ENCODE assay signal across 8 mouse cellular contexts in the genomic region with DNA sequence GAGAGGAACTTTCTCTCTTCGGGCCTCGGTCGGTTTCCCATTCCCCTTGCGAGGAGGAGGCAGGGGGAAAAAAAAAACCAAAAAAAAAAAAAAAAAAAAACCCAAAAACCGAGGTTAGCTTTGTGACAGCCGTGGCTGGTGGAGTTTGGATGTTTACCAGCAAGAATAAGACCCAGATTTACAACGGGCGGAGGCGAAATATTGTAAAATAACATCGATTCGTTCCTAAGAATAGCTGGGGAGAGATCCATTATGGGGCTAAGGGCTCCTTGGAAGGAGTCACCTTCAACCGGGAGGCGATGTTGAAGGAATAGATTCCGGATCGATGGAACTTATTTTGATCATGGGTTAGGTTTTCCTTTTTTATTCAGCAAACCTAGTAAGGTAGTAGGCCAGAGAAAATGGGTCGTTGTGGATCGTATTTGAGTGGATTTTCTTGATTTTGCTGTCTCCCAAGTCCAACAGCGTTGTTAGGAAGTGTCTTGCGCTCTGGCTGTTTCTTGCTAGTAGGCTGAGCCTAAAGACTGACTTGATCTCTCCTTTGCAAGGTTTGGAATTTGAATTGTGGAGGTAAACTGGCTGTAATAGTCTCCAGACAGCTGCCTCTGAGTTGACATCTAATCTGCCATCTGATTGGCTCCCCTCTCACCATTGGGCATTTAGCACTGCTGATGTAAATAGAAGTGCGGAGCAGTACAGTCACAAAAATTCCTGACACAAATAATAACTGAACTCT. TPM values are rescaled to one million over a fixed set of nuclear protein-coding genes. Genes with fewer than 3 reads are reported as not detected.
DNase-seq lines count a peak whose midpoint lies in the region; ATAC-seq and TF ChIP-seq lines count a peak whose summit lies in the region.

No protein-coding gene starts in this region.

- peak overlapping the region; percentile 66 for H3K4me2 ChIP-seq in hindbrain, embryonic 12.5 days (replicated peaks)

- peaks cover 39% of the 10 kb centered on the region for H3K79me2 ChIP-seq in liver, adult 2 months (ENCODE audit: control insufficient read depth, insufficient read depth, low read length)

- no peaks in the 10 kb centered on the region for H3K36me3 ChIP-seq in ES-E14 (ENCODE audit: control insufficient read depth, insufficient read depth, low read length, poor library complexity, severe bottlenecking)
- no peaks in the 10 kb centered on the region for H3K36me3 ChIP-seq in embryonic facial prominence, embryonic 10.5 days (replicated peaks)
- H3K36me3 ChIP-seq in hindbrain, embryonic 12.5 days: no peaks in the 10 kb centered on the region
- no peaks in the 10 kb centered on the region for H3K36me3 ChIP-seq in liver, adult 2 months (ENCODE audit: control insufficient read depth, insufficient read depth, low read length)

- whole genome bisulfite sequencing in embryonic facial prominence, embryonic 10.5 days: under 1% methylated on average over 20 of the region's 20 CpGs
- WGBS in hindbrain, embryonic 12.5 days: under 1% methylated on average over 20 of the region's 20 CpGs
- under 1% methylated on average over 20 of the region's 20 CpGs for WGBS in liver, adult 2 months

- ATAC-seq in hindbrain, embryonic 12.5 days (ENCODE audit: low FRiP score): no peak

- no peak for TF ChIP-seq CTCF in liver, adult 2 months (IDR thresholded peaks at IDR 0.05; ENCODE audit: low read depth, low read length)

- H3K9ac ChIP-seq in ES-E14 (ENCODE audit: insufficient read depth, low read depth, low read length, poor library complexity, severe bottlenecking): peak overlapping the region; percentile 90
- H3K9ac ChIP-seq in hindbrain, embryonic 12.5 days: peak overlapping the region; percentile 100
- peak overlapping the region; percentile 100 for H3K9ac ChIP-seq in liver, adult 2 months (ENCODE audit: low read depth, low read length)

- no peaks in the 10 kb centered on the region for H3K27me3 ChIP-seq in embryonic facial prominence, embryonic 10.5 days (replicated peaks; ENCODE audit: low read depth, poor library complexity, severe bottlenecking)
- H3K27me3 ChIP-seq in hindbrain, embryonic 12.5 days: no peaks in the 10 kb centered on the region
- no peaks in the 10 kb centered on the region for H3K27me3 ChIP-seq in liver, adult 2 months (ENCODE audit: control insufficient read depth, insufficient read depth, low read length)

- DNase-seq in heart, adult 8-10 months (ENCODE audit: low spot score): peak; percentile 49
- DNase-seq in heart, postnatal 4 days: no peak
- DNase-seq in ES-E14 (ENCODE audit: low read depth, low spot score): no peak
- DNase-seq in embryonic facial prominence, embryonic 10.5 days (ENCODE audit: low spot score): peak; percentile 55
- peak; percentile 84 for DNase-seq in liver, adult 2 months (ENCODE audit: extremely low read depth, low read depth, low spot score)
- peak; percentile 24 to 29 for DNase-seq in natural killer cell, adult 2 months (ENCODE audit: low spot score in 2 of 2)
- no peak for DNase-seq in urinary bladder, postnatal 14 days (ENCODE audit: low spot score)

- peaks cover 4 to 7% of the 10 kb centered on the region in 2 experiments; a peak in 2 of 4 replicates for H3K4me1 ChIP-seq in ES-E14 (ENCODE audit: control insufficient read depth in 2 of 2, insufficient read depth in 2 of 2, low read length in 2 of 2, poor library complexity in 1 of 2)
- H3K4me1 ChIP-seq in embryonic facial prominence, embryonic 10.5 days: peaks cover 55% of the 10 kb centered on the region
- H3K4me1 ChIP-seq in hindbrain, embryonic 12.5 days: peaks cover 37% of the 10 kb centered on the region
- peaks cover 21% of the 10 kb centered on the region for H3K4me1 ChIP-seq in liver, adult 2 months (ENCODE audit: control insufficient read depth, insufficient read depth, low read length)

- H3K4me3 ChIP-seq in ES-E14 (ENCODE audit: insufficient read depth in 1 of 2, low read depth in 1 of 2, low read length in 2 of 2, poor library complexity in 1 of 2, severe bottlenecking in 1 of 2): peak overlapping the region; percentile 84 to 86
- H3K4me3 ChIP-seq in embryonic facial prominence, embryonic 10.5 days: peak overlapping the region; percentile 97
- H3K4me3 ChIP-seq in hindbrain, embryonic 12.5 days: peak overlapping the region; percentile 100
- peak overlapping the region; percentile 100 for H3K4me3 ChIP-seq in liver, adult 2 months (ENCODE audit: insufficient read depth, low read depth, low read length)

- no peaks in the 10 kb centered on the region for H3K9me3 ChIP-seq in ES-E14 (ENCODE audit: control insufficient read depth, insufficient read depth, low read depth, low read length)
- no peaks in the 10 kb centered on the region for H3K9me3 ChIP-seq in embryonic facial prominence, embryonic 10.5 days
- no peaks in the 10 kb centered on the region for H3K9me3 ChIP-seq in hindbrain, embryonic 12.5 days (replicated peaks)

- no peak overlapping the region for H3K27ac ChIP-seq in ES-E14 (ENCODE audit: insufficient read depth, low read depth, low read length, poor library complexity, severe bottlenecking)
- H3K27ac ChIP-seq in embryonic facial prominence, embryonic 10.5 days (replicated peaks): peak overlapping the region; percentile 100
- peak overlapping the region; percentile 100 for H3K27ac ChIP-seq in hindbrain, embryonic 12.5 days
- H3K27ac ChIP-seq in liver, adult 2 months (replicated peaks; ENCODE audit: insufficient read depth, low read depth, low read length): peak overlapping the region; percentile 99

- in situ Hi-C loops in ES-E14 (cut with MboI; ENCODE audit: low sequenced_read_pairs in 2 of 2, unreplicated experiment in 2 of 2): no loop called here

- TF ChIP-seq POLR2A in liver, adult 2 months (IDR thresholded peaks at IDR 0.05; ENCODE audit: extremely low read depth, insufficient read depth, low read length): no peak

TF ChIP-seq in ES-E14, 5 proteins besides CTCF, POLR2A, EP300 and RAD21:
- TF ChIP-seq ZNF384 (IDR thresholded peaks at IDR 0.05; ENCODE audit: low read depth, low read length) (peak; percentile 82), HCFC1 (IDR thresholded peaks at IDR 0.05; ENCODE audit: borderline replicate concordance, insufficient read depth, low read length) (no peak)

RNA-seq across cellular contexts. Expression of a gene that starts 2.9 kb away (rescaled TPM):
- 10 to 100 TPM; 25.0 to 27.2 (median 26.2) TPM for total RNA-seq in heart, adult 8-10 months (2022)
- 10 to 100 TPM; 40.5 to 41.6 TPM for total RNA-seq in heart, postnatal 4 days (2021)
- 9.2 and 13.7 TPM in 2 replicates for total RNA-seq in ES-E14 (2012; rRNA removed)
- polyA plus RNA-seq in embryonic facial prominence, embryonic 10.5 days (2016; fragmentation: Nextera tagmentation; extraction: Ambion mirVana): 12.4 and 12.7 TPM in 2 replicates
- 22.3 and 22.6 TPM in 2 replicates for polyA plus RNA-seq in hindbrain, embryonic 12.5 days (2016; fragmentation: Nextera tagmentation; extraction: Ambion mirVana)
- total RNA-seq in liver, adult 2 months (2014; rRNA removed): 9.7 and 12.5 TPM in 2 replicates
- 11.7 and 12.1 TPM in 2 replicates for polyA plus RNA-seq in liver, adult 2 months (2012; rRNA removed)

Comparison
In these comparisons a context has a peak if more than half of its experiments do, and no peak if none do; other contexts are left out.
1. DNase-seq: peak in heart, adult 8-10 months (single experiment), embryonic facial prominence, embryonic 10.5 days (single experiment), liver, adult 2 months (single experiment) and natural killer cell, adult 2 months (2 of 2); none in heart, postnatal 4 days (single experiment), ES-E14 (single experiment) and urinary bladder, postnatal 14 days (single experiment).
2. Peak in every context shown above with its lines, with median percentiles within 50 percentile points of each other: H3K4me3 ChIP-seq and H3K9ac ChIP-seq.